Mouse (Mus musculus) c-Kit-positive CD71-positive TER-119-positive erythroid progenitor cells, embryonic 14.5 days (primary cell): ENCODE data around the gene Nup210.

Experiments used
- DNase-seq: peaks from one replicate; pipeline ENCODE4 v3.0.0-alpha.2; 2013; ENCODE audit warnings: low spot score

Nup210 gene

DNA sequence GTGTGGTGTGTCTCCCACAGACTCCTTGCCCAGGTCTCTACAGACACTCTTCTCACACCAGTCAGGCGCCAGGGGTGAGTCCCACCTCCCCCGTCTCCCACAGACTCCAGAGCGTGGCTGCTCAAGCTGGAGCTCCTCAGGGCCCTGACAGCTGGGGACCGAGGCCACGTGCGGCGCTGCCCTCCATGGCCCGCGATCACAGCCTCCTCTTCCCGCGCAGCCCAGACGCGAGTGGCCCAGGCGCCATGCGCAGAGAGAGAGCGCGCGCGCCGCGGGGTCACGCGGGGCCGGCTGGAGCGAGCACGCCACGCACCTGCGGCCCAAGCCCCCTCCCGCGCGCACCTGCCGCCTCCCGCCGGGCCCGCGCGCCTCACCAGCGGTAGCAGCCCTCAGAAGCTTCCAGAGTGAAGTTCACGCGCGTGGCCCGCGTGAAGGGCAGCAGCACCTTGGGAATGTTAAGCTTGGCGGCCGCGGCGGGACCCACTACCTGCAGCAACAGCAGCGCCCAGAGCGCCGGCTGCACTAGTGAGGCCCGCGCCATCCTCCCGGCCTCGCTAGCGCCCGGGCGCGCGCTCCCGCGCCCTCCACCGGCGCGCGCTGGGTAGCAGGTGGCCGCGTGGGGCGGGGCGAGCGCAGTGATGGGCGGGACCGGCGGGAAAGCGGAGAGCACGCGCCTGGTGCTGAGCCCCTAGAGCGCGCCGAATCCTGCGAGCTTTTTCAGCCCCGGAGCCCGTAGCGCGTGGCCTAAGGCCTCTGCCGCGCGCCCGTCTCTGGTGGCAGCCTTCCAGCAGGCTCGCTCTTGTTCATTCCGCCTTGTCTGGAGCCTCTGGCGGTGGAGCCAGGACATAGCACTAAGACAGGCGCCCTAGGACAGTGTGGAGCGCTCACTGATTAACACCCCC is at the start of gene Nup210:
Nup210 (minus strand) TSS at position 586 of the 902 bp plus-strand sequence.
- DNase-seq, result peak; percentile 84

DNA sequence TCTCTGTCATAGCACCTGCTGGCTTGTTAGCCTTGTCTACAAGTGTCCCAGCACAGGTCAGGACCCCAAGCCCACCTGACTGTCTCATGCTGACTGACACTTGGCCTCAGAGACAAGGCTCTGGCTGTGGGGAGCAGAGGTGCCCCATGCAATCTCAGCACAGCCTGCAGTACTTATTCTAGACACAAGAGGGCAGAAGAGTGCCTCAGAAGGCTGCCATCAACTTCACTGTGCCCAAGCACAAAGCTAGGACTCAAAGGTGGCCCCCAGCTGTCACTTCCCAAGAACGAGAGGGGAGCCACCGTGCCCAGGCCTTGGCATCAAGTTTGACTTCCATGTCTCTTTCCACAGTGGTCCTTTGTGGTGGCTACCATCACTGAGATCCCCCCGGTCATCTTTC is 48.6 kb upstream of the Nup210 start:
- DNase-seq, result peak; percentile 88

DNA sequence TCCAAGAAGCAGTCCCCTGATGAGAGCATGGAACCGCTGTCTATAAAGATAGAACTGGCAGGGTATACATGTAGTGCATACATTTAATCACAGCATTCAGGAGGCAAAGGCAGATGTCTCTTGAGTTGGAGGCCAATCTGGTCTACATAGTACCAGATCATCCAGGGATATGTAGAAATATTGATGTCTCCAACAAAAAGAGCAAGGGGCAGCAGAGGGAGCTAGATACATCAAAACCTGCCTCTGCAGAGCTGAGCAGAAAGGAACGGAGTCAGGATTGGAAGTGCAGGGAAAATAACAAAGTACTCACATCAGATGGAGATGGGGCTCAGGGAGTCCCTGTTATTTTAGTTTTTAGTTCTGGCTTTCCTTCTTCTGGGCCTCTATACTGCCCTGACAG is 48.0 kb upstream of the Nup210 start:
- no peak for DNase-seq

DNA sequence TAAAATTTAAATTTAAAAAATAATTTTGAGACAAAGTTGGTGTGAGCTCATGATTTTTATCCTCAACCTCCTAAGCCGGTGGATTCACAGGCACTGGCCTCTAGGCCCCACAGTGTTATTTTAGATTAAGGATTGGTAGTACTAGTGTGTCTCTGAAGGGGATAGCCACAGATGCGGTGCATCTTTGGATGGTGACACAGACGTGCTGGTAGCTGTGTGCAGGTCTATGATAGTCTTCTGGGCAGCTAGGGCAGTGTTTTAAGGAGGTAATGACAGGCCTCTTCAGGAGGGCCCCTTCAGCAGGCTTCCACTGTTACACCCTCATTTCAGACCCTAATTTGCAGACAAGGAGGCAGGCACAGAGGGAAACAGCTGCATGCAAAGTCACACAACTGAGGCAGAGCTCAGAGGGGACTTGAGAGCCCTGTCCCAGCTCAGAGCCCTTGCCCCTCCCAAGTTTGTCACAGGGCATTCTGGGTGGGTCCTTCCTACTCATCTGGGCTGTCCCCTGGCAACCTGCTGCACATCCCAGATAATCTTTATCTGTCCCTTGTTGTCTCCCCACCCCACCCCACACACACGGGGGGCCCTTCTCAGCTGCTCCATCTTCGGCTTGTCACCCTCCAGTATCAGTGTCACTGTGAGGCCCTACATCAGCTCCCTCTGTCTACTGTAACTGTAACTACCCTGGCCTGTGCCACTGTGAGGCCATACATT is 46.7 kb upstream of the Nup210 start:
- peak; percentile 95 for DNase-seq

DNA sequence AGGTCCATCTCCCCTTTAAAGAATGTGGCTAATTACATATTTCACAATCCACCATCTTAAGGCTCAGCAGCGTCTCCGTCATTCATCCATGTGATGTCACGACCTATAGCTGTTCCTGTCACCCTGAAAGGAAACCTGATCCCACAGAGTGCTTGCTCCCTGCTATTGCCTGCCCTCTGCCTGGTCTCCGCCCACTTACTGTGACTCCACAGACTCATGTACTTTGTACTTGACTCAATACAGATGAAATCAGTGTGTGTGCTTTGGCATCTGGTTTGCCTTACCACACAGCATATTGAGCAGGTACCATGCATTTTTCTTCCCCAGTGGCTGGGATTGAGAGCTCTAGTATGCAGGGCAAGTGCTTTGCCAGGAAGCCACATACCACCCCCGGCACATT is 45.7 kb upstream of the Nup210 start:
- no peak for DNase-seq

DNA sequence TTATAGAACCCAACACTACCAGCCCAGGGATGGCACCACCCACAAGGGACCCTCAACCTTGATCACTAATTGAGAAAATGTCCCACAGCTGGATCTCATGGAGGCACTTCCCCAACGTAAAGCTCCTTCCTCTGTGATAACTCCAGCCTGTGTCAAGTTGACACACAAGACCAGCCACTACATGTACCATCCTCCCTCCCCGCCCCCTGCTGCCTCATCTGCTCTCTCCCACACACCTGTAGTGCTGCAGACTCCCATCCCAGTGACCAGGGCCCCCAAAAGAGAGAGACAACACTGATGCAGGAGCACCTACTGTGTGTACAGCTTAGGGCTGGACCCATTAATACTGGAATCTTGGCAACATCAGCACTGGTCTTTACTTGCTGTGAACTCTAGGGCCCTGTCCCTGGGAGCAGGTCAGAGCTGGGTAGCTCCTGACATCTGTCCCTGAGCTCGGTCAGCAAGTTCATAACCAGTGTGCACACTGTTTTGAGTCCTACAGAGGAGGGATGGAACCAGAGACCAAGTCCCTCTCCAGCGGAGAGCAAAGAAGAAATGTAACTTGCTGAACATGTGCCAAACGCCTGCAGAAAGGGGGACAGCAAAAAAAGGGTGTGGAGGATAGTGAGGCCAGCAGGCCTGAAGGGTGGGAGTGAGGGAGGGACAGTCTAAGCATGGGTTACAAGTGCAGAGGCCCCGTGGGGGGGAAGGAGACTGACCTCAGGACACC is 45.0 kb upstream of the Nup210 start:
- no peak for DNase-seq

DNA sequence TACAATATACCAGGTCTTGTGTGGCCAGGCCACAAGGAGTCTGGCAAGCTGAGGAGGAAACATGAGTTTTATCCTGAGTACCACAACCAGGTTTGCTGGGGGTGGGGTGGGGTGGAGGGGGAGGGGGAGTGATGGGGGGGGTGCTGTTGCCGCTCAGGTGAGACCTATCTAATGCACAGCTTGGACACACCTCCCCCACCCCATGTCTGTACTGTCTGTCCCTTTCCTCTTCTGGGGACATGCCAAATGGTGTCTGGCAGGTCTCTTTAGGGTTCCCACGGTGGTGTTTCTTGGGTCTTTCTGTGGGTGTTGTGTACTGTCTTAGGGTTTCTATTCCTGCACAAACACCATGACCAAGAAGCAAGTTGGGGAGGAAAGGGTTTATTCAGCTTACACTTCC is 44.3 kb upstream of the Nup210 start:
- no peak for DNase-seq

DNA sequence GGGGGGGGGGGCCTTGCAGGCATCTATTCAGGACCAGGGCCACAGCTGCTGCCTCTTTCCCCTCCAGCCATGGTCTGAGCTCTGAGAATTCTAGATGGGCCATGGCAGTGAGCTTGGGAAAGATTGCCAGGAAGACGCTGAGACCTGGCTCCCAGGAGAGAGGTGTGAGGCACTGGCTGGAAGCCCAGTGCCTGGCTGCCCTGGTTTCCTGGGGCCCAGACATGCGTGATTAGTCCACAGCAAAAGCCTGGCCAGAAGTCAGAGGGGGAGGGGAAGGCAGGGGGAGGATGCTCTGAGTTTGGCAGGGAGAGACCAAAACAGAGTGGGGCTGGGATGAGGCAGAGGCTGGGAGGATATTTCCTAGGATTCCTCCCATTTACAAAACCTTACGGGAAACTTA is 43.8 kb upstream of the Nup210 start:
- DNase-seq, result no peak

DNA sequence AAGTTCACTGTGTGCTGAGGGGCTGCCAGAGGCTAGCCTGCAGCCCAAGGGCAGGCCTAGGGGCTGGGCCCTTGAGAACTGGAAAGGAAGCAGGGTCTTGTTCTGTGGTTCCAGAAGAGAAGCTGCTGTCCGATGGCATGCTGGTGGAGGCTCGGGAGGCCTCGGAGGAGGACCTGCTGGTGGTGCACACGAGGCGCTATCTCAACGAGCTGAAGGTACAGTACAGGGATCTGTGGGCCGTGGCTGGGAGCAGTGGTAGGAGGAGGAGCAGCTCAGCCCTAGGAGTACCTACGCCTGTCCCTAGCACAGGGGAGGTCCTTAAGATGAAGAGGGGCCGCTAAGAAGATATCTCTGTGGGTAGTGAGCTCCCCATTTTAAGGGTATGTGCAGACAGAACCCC is 42.4 kb upstream of the Nup210 start:
- no peak for DNase-seq

DNA sequence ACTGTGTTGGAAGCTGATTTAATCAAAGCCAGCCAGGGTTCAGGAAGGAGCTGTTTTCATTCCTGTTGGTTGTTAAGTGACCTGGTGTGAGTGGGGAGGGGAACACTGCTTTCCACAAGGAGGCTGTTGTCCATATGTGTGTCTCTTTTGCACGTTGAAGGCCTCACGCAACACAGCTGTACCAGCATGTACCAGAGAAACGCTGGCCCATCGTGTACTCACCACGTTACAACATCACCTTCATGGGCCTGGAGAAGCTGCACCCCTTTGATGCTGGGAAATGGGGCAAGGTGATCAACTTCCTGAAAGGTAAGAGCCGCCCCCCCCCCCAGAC is 40.6 kb upstream of the Nup210 start:
- DNase-seq, result no peak

DNA sequence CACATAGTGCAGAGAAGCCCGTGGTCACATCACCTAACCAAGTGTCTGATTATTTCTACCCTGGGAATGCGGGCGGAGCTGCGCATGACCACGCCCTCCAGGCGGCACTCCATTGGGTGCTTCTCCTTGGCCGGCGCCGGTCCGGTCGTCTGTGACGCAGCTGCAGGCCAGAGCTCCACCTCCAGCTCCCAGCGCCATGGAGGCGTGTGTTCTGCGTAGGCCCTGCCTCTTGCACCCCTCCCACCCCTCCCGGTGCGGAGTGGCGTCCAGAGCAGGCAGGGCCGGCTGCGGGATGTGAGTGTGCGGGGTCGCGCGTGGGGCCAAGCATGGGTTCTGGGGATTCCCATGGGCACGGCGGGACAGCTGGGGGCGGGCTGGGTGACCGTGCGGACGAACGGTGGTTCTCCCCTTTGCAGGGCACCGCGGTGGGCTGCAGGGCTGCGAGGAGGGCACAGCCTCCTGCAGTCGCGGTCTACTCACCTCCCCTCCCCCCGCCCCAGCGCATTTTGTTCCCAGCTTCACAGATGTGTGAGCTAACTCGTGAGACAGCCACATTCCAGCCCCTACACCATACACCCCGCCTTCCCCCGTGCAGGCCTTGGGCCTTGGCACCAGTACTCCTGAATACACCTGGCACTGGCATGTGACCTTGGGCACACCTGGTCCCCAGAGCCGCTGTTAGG is 40.1 kb upstream of the Nup210 start, which contains the start of gene Hdac11:
Hdac11 (plus strand) TSS at position 112 of the 683 bp plus-strand sequence.
- DNase-seq, result peak; percentile 92

DNA sequence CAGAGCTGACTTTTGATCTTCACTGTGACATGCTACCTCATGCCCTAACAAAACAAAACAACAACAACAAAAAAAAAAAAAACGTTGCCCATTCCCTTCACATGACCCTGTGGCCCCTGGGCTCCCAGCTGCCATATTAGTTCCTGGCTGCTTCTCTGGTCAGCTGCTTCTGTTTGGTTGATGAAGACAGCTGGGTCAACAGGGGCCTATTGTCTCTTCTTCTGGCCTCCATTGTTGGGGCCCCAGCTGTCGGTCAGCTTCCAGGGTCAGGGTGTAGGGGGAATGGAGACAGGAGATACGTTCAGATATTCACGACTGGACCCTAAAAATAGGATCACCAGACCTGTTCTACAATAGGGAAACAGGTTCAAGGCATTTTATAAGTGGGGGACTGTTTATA is 39.4 kb upstream of the Nup210 start:
- no peak for DNase-seq

DNA sequence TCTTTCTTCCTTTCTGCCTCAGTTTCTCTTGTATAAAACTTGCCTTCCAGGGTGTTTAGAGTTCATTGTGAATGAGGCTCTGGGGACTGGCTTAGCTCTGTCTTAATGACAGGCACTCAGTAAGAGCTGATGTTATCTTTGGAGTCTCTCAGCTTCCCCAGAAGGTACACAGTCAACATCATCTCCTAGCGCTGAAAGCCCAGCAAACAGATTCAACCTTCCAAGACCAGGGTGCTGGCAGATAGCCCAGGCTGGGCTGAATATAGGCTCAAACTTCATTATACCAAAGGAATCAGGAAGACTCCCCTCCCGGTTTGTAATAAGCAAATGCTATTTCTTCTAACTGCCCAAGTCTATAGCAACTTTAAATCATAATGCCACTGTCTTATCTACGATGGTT is 38.7 kb upstream of the Nup210 start:
- DNase-seq, result no peak

DNA sequence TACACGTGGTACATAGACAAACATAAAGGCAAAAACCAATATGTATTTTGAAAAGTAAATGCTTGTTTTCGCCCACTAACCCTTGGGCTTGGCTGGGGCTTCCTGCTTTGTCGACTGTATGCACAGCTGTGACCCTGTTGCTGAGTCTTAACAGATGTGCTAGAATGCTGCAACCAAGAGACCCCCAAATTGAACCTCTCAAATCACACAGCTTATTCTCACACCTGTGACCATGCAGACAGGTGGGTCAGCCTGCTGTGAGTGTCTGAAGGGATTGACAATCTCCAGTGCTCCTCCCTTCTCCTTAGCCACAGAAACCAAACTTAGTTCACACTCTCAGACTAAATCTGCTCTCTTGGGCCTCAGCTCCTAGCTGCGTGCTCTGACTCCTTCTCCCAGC is 38.1 kb upstream of the Nup210 start:
- no peak for DNase-seq

DNA sequence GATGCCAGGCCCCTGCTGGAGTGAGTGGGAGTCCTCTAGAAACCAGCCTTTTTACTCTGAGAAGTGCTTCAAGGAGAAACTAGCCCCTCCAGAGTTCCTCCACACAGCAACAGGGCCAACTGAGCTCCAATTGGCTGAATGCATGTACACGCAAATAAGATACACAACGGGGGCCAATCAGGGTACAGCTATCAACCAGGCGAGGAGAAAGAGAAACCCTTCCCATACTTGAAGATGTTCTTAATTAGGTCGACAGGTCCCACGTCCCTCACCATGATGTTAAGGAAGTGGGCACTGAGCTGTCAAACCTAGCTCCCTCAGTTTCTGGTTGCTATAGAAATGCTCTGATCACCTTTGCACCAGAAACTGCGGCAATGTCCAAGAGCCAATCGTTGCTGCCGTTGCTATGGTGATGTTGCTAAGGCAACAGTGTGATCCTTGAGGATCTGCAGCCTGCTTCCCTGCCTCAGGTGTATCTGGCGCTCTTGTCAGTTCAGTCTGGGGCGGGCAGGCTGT is 37.0 kb upstream of the Nup210 start:
- DNase-seq, result no peak

DNA sequence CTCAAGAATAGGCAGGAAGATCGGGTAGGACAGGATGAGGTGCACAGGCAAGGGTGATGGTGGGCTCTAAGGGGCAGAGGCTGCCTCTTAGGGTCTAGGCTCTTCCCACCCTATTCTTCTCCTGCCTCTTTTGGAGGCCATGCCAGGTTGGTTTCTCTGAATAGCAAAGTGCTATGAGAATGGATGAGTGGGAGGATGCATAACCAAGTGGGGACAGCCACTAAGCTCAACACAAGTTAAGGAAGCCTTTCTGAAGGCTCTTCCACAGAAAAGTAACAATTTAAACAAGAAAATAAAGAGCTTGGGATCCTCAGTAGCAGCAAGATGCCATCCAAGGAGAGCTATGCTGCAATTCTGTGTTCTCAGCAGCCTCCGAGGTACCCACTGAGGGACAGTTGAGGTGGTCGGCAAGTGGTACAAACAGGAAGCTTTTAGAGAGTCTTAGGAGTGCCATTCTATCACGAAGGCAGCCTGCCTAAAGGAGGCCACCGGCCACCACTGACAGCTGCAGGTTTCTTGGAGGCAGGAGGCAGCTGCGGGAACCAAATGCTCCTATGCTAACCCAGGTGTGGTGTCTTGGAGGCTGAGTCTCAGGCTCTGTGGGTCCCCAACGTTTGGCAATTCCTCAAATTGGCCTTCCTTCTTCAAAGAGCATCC is 36.4 kb upstream of the Nup210 start:
- no peak for DNase-seq

DNA sequence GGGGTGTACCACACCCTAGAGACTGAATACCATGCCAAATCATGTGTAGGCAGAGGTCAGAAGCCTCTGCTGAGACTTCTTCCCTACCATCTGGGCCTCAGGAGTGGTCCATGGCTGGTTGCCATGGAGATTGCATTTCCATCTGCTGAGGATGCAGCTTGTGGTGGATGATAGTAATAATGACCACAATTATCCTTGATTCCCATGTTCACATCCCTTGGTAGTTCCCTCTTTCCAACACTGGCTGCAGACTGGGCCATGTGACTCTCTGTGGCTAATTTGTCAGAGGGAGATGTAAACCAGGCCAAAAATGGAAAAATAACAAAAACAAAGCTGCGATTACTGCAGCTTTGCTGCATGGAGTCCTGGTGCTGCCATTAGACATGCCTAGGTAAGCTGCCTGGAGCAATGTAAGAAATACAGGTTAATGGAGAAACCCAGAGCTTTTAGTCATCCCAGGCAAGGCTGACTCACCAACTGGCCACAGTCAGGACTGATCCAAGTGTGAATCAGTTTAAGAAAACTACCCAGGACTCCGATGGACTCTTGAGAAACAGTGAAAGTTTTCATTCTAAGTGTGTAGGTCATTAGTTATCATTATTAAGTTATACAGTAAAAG is 30.6 kb upstream of the Nup210 start:
- no peak for DNase-seq

DNA sequence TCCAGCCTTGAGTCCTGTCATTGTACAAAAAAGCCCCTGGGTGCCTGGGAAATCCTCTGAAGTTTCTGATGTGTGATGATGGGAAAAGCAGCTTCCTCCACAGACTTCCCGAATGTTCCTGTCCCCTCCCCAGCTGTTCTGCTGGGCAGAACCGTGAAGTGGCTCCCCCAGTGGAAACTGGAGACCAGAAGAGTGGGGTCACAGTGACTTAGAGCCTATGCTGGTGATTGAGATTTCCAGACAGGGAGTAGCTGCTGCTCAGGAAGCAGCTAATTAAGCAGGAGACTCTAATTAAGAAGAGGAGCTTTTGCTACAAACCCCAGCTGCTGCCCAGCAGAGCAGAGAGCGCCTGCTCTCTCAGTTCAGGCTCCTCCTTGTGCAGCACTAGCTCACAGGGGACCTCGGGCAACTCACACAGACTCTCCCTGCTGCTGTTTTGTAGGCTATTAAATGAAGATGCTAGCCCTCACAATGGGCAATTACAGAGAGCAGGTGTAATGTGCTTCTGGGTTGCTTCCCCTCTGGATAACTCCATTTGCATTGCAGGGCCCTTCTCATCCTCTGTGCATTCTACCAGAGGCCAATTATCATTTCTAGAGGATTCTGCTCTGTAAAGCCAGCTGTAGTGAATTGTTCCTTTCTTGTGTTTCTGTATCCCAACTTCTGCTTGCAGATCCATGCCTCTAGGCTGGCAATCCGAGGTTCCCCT is 30.0 kb upstream of the Nup210 start:
- DNase-seq, result no peak

DNA sequence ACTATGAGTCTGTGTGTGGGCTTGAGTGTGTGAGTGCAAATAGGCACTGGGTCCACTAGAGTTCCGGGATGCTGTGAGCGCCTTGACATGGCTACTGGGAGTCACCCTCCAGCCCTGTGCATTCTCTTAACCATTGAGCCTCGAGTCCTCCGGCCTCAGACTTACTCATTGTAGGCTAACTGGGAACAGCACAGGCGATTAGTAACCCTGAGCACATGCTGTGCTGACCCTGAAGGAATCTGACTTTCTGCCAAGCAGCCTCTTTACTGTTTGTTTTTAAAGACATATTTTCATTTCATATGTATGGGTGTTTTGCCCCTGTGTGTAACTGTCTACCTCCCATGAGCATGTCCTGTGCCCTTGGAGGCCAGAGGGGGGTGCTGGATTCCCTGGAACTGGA is 28.9 kb upstream of the Nup210 start:
- no peak for DNase-seq

DNA sequence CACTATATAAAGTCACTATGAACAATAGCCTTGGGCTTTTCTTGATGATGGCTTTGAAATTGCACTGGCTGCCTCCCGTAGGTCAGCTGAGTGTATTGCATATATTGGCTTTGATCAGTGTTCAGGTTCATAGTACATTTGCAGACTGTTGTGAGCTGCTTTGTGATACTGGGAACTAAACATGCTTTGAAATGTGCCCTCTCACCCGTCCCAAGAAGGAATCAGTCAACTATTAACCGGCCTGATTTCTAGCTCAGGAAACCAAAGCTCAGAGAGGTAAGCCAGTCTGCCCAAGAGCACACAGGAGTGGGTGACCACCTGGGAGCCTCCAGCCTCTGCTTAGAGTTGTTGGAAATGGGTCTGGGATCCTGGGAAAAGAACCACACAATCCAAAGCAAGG is 28.4 kb upstream of the Nup210 start:
- DNase-seq, result no peak
